Mouse (Mus musculus) gastrocnemius, postnatal 4 days (tissue): ENCODE measurements around the gene Olfr449. TPM values are rescaled to one million over a fixed set of nuclear protein-coding genes. Genes with fewer than 3 reads are reported as not detected.
A peak's percentile ranks its signal among the peaks of the same experiment; 100 is the strongest.

ENCODE experiments used
- DNase-seq, 2 experiments: peaks; one replicate each; pipeline ENCODE4 v3.0.0; 2021 to 2022; ENCODE audit warnings: low spot score in 2 of 2, mixed read lengths in 2 of 2
- long read RNA-seq, 2 experiments: library from polyadenylated mRNA; stranded (forward); transcript quantifications; one replicate each; pipeline ENCODE4 v2.0.0; 2021
- total RNA-seq, 2 experiments: library from RNA; stranded (reverse); gene quantifications; 2 replicates each; pipeline ENCODE4 v1.2.3; 2021

Olfr449 gene
- not detected for total RNA-seq
- long read RNA-seq, experiment 1, result 0 reads
- long read RNA-seq, experiment 2, result 0 reads

- no peak for DNase-seq
These were observed at the start of gene Olfr449 for GRCm38 (mm10) chr6:42834084-42834483. TSS of gene Olfr449 (plus strand) at chr6:42834384.

- no peak for DNase-seq
These were observed 49.4 kb upstream of the Olfr449 start, which contains the start of gene Olfr452 for GRCm38 (mm10) chr6:42784793-42785192. TSS of gene Olfr452 (plus strand) at chr6:42785093.

GRCm38 (mm10) chr6:42790247-42790948 is 43.8 kb upstream of the Olfr449 start:
- DNase-seq, result no peak

- DNase-seq, result no peak
These were observed 43.1 kb upstream of the Olfr449 start for GRCm38 (mm10) chr6:42790949-42791556.

- no peak for DNase-seq
These were observed 39.2 kb upstream of the Olfr449 start for GRCm38 (mm10) chr6:42794982-42795381.

GRCm38 (mm10) chr6:42811639-42812038 is 22.5 kb upstream of the Olfr449 start, which contains the start of gene Olfr450:
TSS of gene Olfr450 (plus strand) at chr6:42811939.
- no peak for DNase-seq

- DNase-seq, result peak in 1 of 2 experiments; percentile 14
These were observed 26.1 kb downstream of the Olfr449 start for GRCm38 (mm10) chr6:42860222-42860819.

GRCm38 (mm10) chr6:42869695-42870094 is 35.5 kb downstream of the Olfr449 start:
- DNase-seq, result no peak

GRCm38 (mm10) chr6:42876323-42876722 is 42.1 kb downstream of the Olfr449 start:
- DNase-seq, result no peak

Other genes starting within 250 kb of the Olfr449 start
- not detected for gene Tcaf3, start 236.7 kb upstream of the Olfr449 start, total RNA-seq
- gene Tcaf2, start 189.1 kb upstream of the Olfr449 start, total RNA-seq, result 10 to 100 TPM; 11.7 to 12.3 TPM
- gene Tcaf1, start 124.3 kb upstream of the Olfr449 start, total RNA-seq, result 10 to 100 TPM; 54.5 to 54.8 TPM
- gene Olfr453, start 95.0 kb upstream of the Olfr449 start, total RNA-seq, result not detected
- not detected for gene Olfr38, start 78.0 kb upstream of the Olfr449 start, total RNA-seq
- not detected for gene Olfr452, start 49.3 kb upstream of the Olfr449 start, total RNA-seq
- not detected for gene Olfr450, start 22.4 kb upstream of the Olfr449 start, total RNA-seq
- gene Olfr448, start 56.1 kb downstream of the Olfr449 start, total RNA-seq, result not detected
- gene Olfr447, start 74.5 kb downstream of the Olfr449 start, total RNA-seq, result not detected
- gene Olfr446, start 87.0 kb downstream of the Olfr449 start, total RNA-seq, result not detected
- gene Olfr444, start 114.7 kb downstream of the Olfr449 start, total RNA-seq, result not detected